Mouse (Mus musculus): ENCODE data around the gene Vmn1r211. TPM values are rescaled to one million over a fixed set of nuclear protein-coding genes. Genes with fewer than 3 reads are reported as not detected.

The Vmn1r211 gene
- polyA plus RNA-seq, 1 experiment = not detected

Other genes starting within 250 kb of the Vmn1r211 start
- gene Vmn1r206, start 233.3 kb downstream of the Vmn1r211 start, polyA plus RNA-seq (2012; rRNA removed) = not detected in 2 replicates
- gene Vmn1r207-ps, start 127.9 kb downstream of the Vmn1r211 start, polyA plus RNA-seq (2012; rRNA removed) = not detected in 2 replicates
- gene Vmn1r208, start 80.2 kb downstream of the Vmn1r211 start, polyA plus RNA-seq (2012; rRNA removed) = not detected in 2 replicates
- gene Vmn1r209, start 47.9 kb downstream of the Vmn1r211 start, polyA plus RNA-seq (2012; rRNA removed) = not detected in 2 replicates
- gene Vmn1r210, start 26.2 kb downstream of the Vmn1r211 start, polyA plus RNA-seq (2012; rRNA removed) = not detected in 2 replicates
- gene Vmn1r212, start 26.6 kb upstream of the Vmn1r211 start, polyA plus RNA-seq (2012; rRNA removed) = not detected in 2 replicates
- not detected in 2 replicates for gene Vmn1r213, start 150.1 kb upstream of the Vmn1r211 start, polyA plus RNA-seq (2012; rRNA removed)
- not detected in 2 replicates for gene Vmn1r214, start 172.9 kb upstream of the Vmn1r211 start, polyA plus RNA-seq (2012; rRNA removed)
- gene Vmn1r215, start 210.5 kb upstream of the Vmn1r211 start, polyA plus RNA-seq (2012; rRNA removed) = not detected in 2 replicates

All from thymus, adult 2 months (tissue).